ENCODE assay signal across 8 mouse cellular contexts in genomic region chr3:97866696-97867095, GRCm38 (mm10). TPM values are rescaled to one million over a fixed set of nuclear protein-coding genes. Genes with fewer than 3 reads are reported as not detected.
DNase-seq lines count a peak whose midpoint lies in the region; ATAC-seq and TF ChIP-seq lines count a peak whose summit lies in the region.
"Had no signal": no experiment of that assay in that cellular context is flagged by ENCODE, and none has a peak within 500 bp of the region (broad histone marks: within the 10 kb centered on the region; RNA-seq: fewer than 3 reads in every experiment).

No protein-coding gene starts in this region.

- H3K27me3 ChIP-seq in forebrain, postnatal 0 days (ENCODE audit: insufficient read depth, low read length): no peaks in the 10 kb centered on the region
- peaks cover 9% of the 10 kb centered on the region; the same call in 1 of the 2 replicates for H3K27me3 ChIP-seq in intestine, postnatal 0 days (replicated peaks; ENCODE audit: control insufficient read depth, insufficient read depth, low read length)
- H3K27me3 ChIP-seq in midbrain, postnatal 0 days (ENCODE audit: insufficient read depth, low read length): no peaks in the 10 kb centered on the region

- H3K9ac ChIP-seq in forebrain, postnatal 0 days: 0 out of 2 replicates have a peak overlapping the region, but pooled peaks have one; percentile 64
- no peak overlapping the region for H3K9ac ChIP-seq in intestine, postnatal 0 days (ENCODE audit: low read depth, low read length)
- H3K9ac ChIP-seq in midbrain, postnatal 0 days (replicated peaks; ENCODE audit: low read length, poor library complexity, severe bottlenecking): no peak overlapping the region

- H3K4me1 ChIP-seq in forebrain, postnatal 0 days (ENCODE audit: insufficient read depth): no peaks in the 10 kb centered on the region
- no peaks in the 10 kb centered on the region for H3K4me1 ChIP-seq in intestine, postnatal 0 days (replicated peaks; ENCODE audit: control insufficient read depth, insufficient read depth, low read length)
- H3K4me1 ChIP-seq in midbrain, postnatal 0 days (ENCODE audit: insufficient read depth, low read length): no peaks in the 10 kb centered on the region; the same call in 1 of the 2 replicates

- H3K4me3 ChIP-seq in forebrain, postnatal 0 days (ENCODE audit: low read depth, low read length): peak overlapping the region; percentile 59
- no peak overlapping the region for H3K4me3 ChIP-seq in intestine, postnatal 0 days (ENCODE audit: low read depth, low read length)
- H3K4me3 ChIP-seq in midbrain, postnatal 0 days (ENCODE audit: low read depth, low read length): peak overlapping the region; percentile 44

- WGBS in forebrain, postnatal 0 days: 59% methylated on average over 4 of the region's 4 CpGs
- WGBS in intestine, postnatal 0 days: 56% methylated on average over 4 of the region's 4 CpGs
- 62% methylated on average over 4 of the region's 4 CpGs for WGBS in midbrain, postnatal 0 days

- no peaks in the 10 kb centered on the region for H3K36me3 ChIP-seq in forebrain, postnatal 0 days (ENCODE audit: insufficient read depth)
- no peaks in the 10 kb centered on the region for H3K36me3 ChIP-seq in intestine, postnatal 0 days (ENCODE audit: control insufficient read depth, insufficient read depth)
- no peaks in the 10 kb centered on the region for H3K36me3 ChIP-seq in midbrain, postnatal 0 days (ENCODE audit: insufficient read depth, low read length)

- no peaks in the 10 kb centered on the region for H3K9me3 ChIP-seq in forebrain, postnatal 0 days (ENCODE audit: low read length)
- no peaks in the 10 kb centered on the region for H3K9me3 ChIP-seq in intestine, postnatal 0 days (ENCODE audit: control insufficient read depth)
- H3K9me3 ChIP-seq in midbrain, postnatal 0 days (ENCODE audit: low read length): no peaks in the 10 kb centered on the region

- DNase-seq in kidney, adult 9 months: peak; percentile 30
- DNase-seq in kidney, adult 18-20 months: no peak
- DNase-seq in forebrain, postnatal 0 days: no peak
- DNase-seq in midbrain, postnatal 0 days (ENCODE audit: low spot score): no peak
- no peak for DNase-seq in lung, postnatal 36 days
- no peak for DNase-seq in lung, adult 18-20 months
- DNase-seq: gastrocnemius, postnatal 36 days had no signal

- TF ChIP-seq CTCF in forebrain, postnatal 0 days (IDR thresholded peaks at IDR 0.05; ENCODE audit: low read depth): no peak
- TF ChIP-seq CTCF in intestine, postnatal 0 days (IDR thresholded peaks at IDR 0.05; ENCODE audit: low read depth): no peak
- no peak for TF ChIP-seq CTCF in midbrain, postnatal 0 days (IDR thresholded peaks at IDR 0.05)

- peak overlapping the region; percentile 98 for H3K4me2 ChIP-seq in forebrain, postnatal 0 days (ENCODE audit: low read depth)
- peak overlapping the region; percentile 92 for H3K4me2 ChIP-seq in intestine, postnatal 0 days (replicated peaks; ENCODE audit: low read depth)
- peak overlapping the region; percentile 94 for H3K4me2 ChIP-seq in midbrain, postnatal 0 days (ENCODE audit: low read depth, low read length, poor library complexity, severe bottlenecking)

- no peak for ATAC-seq in forebrain, postnatal 0 days
- no peak for ATAC-seq in intestine, postnatal 0 days
- no peak for ATAC-seq in midbrain, postnatal 0 days (ENCODE audit: low FRiP score)

- no peak overlapping the region for H3K27ac ChIP-seq in forebrain, postnatal 0 days (ENCODE audit: low read depth, low read length)
- no peak overlapping the region for H3K27ac ChIP-seq in intestine, postnatal 0 days (ENCODE audit: low read depth, low read length)
- no peak overlapping the region for H3K27ac ChIP-seq in midbrain, postnatal 0 days (ENCODE audit: low read depth, low read length)

RNA-seq across cellular contexts. Expression of gene Pde4dip, which starts 21.8 kb away (rescaled TPM):
- total RNA-seq in forebrain, postnatal 0 days (2014; rRNA removed): 92.8 and 118 TPM in 2 replicates
- polyA plus RNA-seq in forebrain, postnatal 0 days (2015; fragmentation: Nextera tagmentation; extraction: Ambion mirVana): 40.6 and 53.1 TPM in 2 replicates
- 10.0 and 12.4 TPM in 2 replicates for polyA plus RNA-seq in intestine, postnatal 0 days (2015; fragmentation: Nextera tagmentation; extraction: Ambion mirVana)
- 93.6 and 100 TPM in 2 replicates for total RNA-seq in midbrain, postnatal 0 days (2014; rRNA removed)
- polyA plus RNA-seq in midbrain, postnatal 0 days (2015; fragmentation: Nextera tagmentation; extraction: Ambion mirVana): 46.4 and 47.6 TPM in 2 replicates

RNA-seq across cellular contexts. Expression of gene Sec22b, which starts 34.3 kb away (rescaled TPM):
- total RNA-seq in forebrain, postnatal 0 days (2014; rRNA removed): 71.3 and 73.9 TPM in 2 replicates
- 83.4 and 91.4 TPM in 2 replicates for polyA plus RNA-seq in forebrain, postnatal 0 days (2015; fragmentation: Nextera tagmentation; extraction: Ambion mirVana)
- 226 and 228 TPM in 2 replicates for polyA plus RNA-seq in intestine, postnatal 0 days (2015; fragmentation: Nextera tagmentation; extraction: Ambion mirVana)
- 62.8 and 69.3 TPM in 2 replicates for total RNA-seq in midbrain, postnatal 0 days (2014; rRNA removed)
- 81.4 and 89.1 TPM in 2 replicates for polyA plus RNA-seq in midbrain, postnatal 0 days (2015; fragmentation: Nextera tagmentation; extraction: Ambion mirVana)
